Mouse (Mus musculus) heart, adult 2 months (tissue): ENCODE results near the gene Epha1. TPM values are rescaled to one million over a fixed set of nuclear protein-coding genes. Genes with fewer than 3 reads are reported as not detected.

Experiments used
- DNase-seq, 2 experiments: peaks; one replicate each; pipeline ENCODE4 v3.0.0; 2021
- H3K27ac ChIP-seq: fragments of 200-600 bp; 2 replicates; pipeline ENCODE4 v1.8.1; 2022
- H3K27me3 ChIP-seq: fragments of 200-500 bp; 2 replicates; pipeline ENCODE4 v1.6.1; 2012; ENCODE audit warnings: mild to moderate bottlenecking, low read length, inconsistent platforms, mixed read lengths; ENCODE audit not compliant: control insufficient read depth, insufficient read depth
- H3K36me3 ChIP-seq: fragments of 200-500 bp; 2 replicates; pipeline ENCODE4 v1.6.1; 2012; ENCODE audit warnings: low read length, inconsistent platforms; ENCODE audit not compliant: control insufficient read depth, insufficient read depth
- H3K4me1 ChIP-seq: fragments of 200-500 bp; 2 replicates; pipeline ENCODE4 v1.6.1; 2011; ENCODE audit warnings: low read length; ENCODE audit not compliant: control insufficient read depth, insufficient read depth
- H3K4me3 ChIP-seq: fragments of 200-600 bp; 2 replicates; pipeline ENCODE4 v1.8.1; 2022
- H3K79me2 ChIP-seq: fragments of 200-500 bp; replicated peaks from 2 replicates; pipeline ENCODE4 v1.6.1; 2012; ENCODE audit warnings: mild to moderate bottlenecking, inconsistent platforms, low read length, moderate library complexity, mixed read lengths; ENCODE audit not compliant: control insufficient read depth, insufficient read depth
- H3K9ac ChIP-seq: fragments of 200-500 bp; 2 replicates; pipeline ENCODE4 v1.6.1; 2012; ENCODE audit warnings: low read depth, mild to moderate bottlenecking, control low read depth, inconsistent platforms, low read length, mixed read lengths
- CTCF ChIP-seq: fragments of 200-600 bp; IDR thresholded peaks from 2 replicates; pipeline ENCODE4 v1.8.1; 2022; ENCODE audit warnings: antibody characterized with exemption, mild to moderate bottlenecking, moderate library complexity
- EP300 ChIP-seq: fragments of 200-500 bp; IDR thresholded peaks from 2 replicates; pipeline ENCODE4 v1.6.1; 2011; ENCODE audit warnings: low read depth, low read length, control low read depth; ENCODE audit not compliant: insufficient read depth
- POLR2A ChIP-seq: fragments of 200-500 bp; IDR thresholded peaks from 2 replicates; pipeline ENCODE4 v1.6.1; 2011; ENCODE audit warnings: mild to moderate bottlenecking, low read depth, low read length, control low read depth; ENCODE audit not compliant: insufficient read depth
- WGBS: fragments of 180-500 bp; shearing (Covaris S2); methylation state at CpG from one replicate; pipeline ENCODE4 v1.1.7; 2018; 5-methylcytosine and 5-hydroxymethylcytosine counted together
- intact Hi-C: fragments of 180-260 bp; cut with DNase I; formaldehyde crosslinking; loops from one replicate; pipeline ENCODE4 v1.15.1; 2025
- polyA plus RNA-seq: library from polyadenylated mRNA; depleted of rRNA; stranded (reverse); fragments of >200 nt; gene quantifications from 2 replicates; pipeline ENCODE4 v1.2.3, GENCODE M21; 2012; rRNA removed
- total RNA-seq, 2 experiments: library from RNA; stranded (reverse); gene quantifications; 2 replicates each; pipeline ENCODE4 v1.2.3; 2021

Epha1 gene
- total and polyA plus RNA-seq, 3 experiments, result 0.14 to 0.94 (median 0.16) TPM

DNA sequence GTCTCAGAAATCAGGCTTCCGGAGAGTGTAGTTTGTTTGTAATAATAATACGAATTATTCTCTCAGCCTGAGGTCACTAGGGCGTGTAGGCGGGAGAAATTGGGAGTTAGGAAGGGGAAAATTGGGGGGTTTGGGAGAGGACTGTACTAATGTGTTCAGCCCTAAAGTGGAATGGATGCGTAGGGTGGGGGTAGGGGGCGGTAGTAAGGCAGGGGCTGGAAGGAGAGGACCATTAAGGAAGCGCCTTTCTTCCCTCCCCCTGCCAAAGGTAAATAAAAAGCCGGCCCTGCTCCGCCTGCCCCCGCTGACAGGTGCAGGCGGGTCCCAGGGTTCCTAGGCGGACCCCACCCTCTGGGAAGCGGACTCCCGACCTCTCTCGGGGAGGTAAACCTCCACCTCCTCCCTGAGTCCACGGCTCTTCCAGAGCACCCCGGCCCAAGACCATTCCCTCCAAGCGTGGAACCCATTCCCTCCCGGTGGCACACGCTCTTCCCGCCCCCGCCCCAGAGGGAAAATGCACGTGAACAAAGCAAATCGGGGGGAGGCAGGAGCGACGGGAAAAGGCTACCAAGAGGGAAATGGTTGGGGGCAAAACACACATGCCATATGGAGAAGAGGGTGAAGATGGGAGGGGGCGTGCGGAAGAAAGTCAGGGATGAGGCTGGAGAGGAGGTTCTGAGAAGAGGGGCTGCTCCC is 49.5 kb downstream of the Epha1 start:
- H3K27me3 ChIP-seq, result peaks cover 10% of the 10 kb centered on the region
- no peak overlapping the region for H3K27ac ChIP-seq
- H3K79me2 ChIP-seq, result no peaks in the 10 kb centered on the region
- H3K9ac ChIP-seq, result no peak overlapping the region
- 6% methylated on average over 28 of the region's 28 CpGs for WGBS
- intact Hi-C loops, result loop anchor here (2.0 to 10.0 kb wide), 2 partner anchors 97 to 559 kb away; no protein-coding TSS in a partner anchor
- TF ChIP-seq EP300, result no peak
- no peak for TF ChIP-seq POLR2A
- TF ChIP-seq CTCF, result no peak
- peaks cover 2% of the 10 kb centered on the region for H3K4me1 ChIP-seq
- no peaks in the 10 kb centered on the region for H3K36me3 ChIP-seq
- DNase-seq, result no peak
- H3K4me3 ChIP-seq, result peak overlapping the region; percentile 50

DNA sequence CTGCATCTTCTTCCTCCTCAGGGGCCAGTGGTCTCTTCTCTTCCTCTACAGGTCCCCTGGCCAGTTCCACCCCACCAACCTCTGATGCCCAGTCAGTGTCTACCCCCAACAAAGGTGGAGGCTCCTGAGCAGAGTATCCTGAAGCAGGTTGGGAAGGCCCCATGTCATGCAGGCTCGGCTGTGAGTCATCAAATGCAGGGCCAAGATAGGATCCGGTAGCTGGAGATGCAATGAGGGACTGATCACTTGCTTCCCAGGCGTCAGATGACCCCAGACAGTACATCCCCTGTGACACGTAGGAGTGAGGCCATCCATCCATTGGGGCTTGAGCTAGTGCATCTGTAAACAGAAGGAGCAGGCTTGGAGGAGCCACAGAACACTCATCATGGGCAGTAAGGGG is 54.8 kb downstream of the Epha1 start:
- Histone ChIP-seq H3K27me3 (no peaks in the 10 kb centered on the region), H3K27ac (no peak overlapping the region), H3K9ac (no peak overlapping the region), H3K36me3 (no peaks in the 10 kb centered on the region), H3K4me3 (no peak overlapping the region), H3K4me1 (no peaks in the 10 kb centered on the region), H3K79me2 (no peaks in the 10 kb centered on the region)
- no peak for DNase-seq
- intact Hi-C loops, result loop anchor here (10.0 kb wide), 1 partner anchor 267 kb away; no protein-coding TSS in a partner anchor
- no peak for TF ChIP-seq CTCF
- WGBS, result 67% methylated on average over 4 of the region's 4 CpGs

DNA sequence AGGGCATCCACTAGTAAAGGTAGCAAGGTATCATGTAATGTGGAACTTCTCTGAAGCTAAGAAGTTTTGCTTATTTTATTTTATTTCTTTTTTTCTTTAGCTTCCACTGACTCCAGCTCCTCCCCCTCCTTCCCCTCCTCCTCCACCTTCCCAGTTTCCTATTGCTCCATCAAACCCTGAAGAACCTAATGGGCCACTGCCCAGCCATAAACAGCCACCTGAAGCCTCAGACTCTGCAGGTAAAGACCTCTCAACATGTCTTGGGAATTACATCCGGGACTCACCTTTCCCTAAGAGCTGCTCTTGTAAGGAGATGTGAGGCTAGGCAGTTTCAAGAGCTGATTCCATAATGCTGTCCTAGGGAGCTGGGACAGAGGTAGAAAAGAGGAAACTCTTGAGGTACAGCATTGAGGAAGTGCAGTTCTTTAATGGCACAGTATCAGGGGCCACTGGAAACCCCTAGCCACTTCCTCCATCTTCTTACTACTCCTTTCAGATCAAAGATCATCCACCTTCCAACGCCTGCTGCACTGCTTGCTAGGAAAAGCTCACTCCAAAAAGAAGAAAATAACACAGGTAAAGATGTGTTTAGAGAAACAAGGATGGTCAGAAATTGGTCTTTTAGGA is 62.5 kb downstream of the Epha1 start:
- Histone ChIP-seq H3K27ac (no peak overlapping the region), H3K27me3 (no peaks in the 10 kb centered on the region), H3K4me1 (no peaks in the 10 kb centered on the region), H3K9ac (no peak overlapping the region), H3K4me3 (no peak overlapping the region), H3K79me2 (no peaks in the 10 kb centered on the region), H3K36me3 (no peaks in the 10 kb centered on the region)
- 84% methylated on average over 2 of the region's 2 CpGs for WGBS
- DNase-seq, result no peak
- intact Hi-C loops, result loop anchor here (10.0 kb wide), 1 partner anchor 274 kb away; no protein-coding TSS in a partner anchor
- TF ChIP-seq POLR2A, result no peak
- no peak for TF ChIP-seq CTCF
- TF ChIP-seq EP300, result no peak

DNA sequence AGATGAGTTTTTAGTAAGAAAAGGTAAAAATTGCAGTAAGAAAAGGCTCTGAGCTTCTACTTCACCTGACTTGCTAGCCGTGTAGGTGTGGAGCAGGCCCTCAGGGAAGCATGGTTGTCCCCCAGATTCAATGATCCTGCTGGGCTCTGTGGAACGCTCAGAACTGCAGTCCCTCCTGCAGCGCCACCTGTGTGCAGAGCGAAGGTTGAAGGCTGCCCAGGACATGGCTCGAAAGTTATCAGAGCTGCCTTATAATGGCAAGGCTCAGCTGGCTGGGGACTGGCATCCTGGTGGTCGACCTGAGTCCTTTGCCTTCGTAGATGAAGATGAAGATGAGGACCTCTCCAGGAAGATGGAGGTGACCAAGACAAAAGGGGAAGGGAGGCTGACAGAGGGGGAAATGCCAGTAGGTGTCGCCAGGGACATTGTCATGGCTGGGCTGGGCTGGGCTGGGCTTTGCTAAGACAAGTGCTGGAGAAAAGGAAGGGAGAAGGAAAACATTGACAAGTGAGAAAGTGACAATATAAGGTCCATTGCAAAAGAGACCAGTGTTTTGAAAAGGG is 63.2 kb downstream of the Epha1 start:
- DNase-seq, result no peak
- Histone ChIP-seq H3K4me3 (no peak overlapping the region), H3K27me3 (no peaks in the 10 kb centered on the region), H3K4me1 (no peaks in the 10 kb centered on the region), H3K79me2 (no peaks in the 10 kb centered on the region), H3K36me3 (no peaks in the 10 kb centered on the region), H3K9ac (no peak overlapping the region), H3K27ac (no peak overlapping the region)
- TF ChIP-seq CTCF, result peak; percentile 38
- no peak for TF ChIP-seq POLR2A
- intact Hi-C loops, result loop anchor here (10.0 kb wide), 1 partner anchor 275 kb away; no protein-coding TSS in a partner anchor
- WGBS, result 55% methylated on average over 8 of the region's 8 CpGs

Other genes starting within 250 kb of the Epha1 start
- gene Tas2r139, start 232.3 kb downstream of the Epha1 start, total RNA-seq, result not detected
- gene Tas2r139, start 232.3 kb downstream of the Epha1 start, polyA plus RNA-seq, result not detected in 2 replicates
- not detected for gene Tas2r144, start 157.9 kb downstream of the Epha1 start, total RNA-seq
- not detected in 2 replicates for gene Tas2r144, start 157.9 kb downstream of the Epha1 start, polyA plus RNA-seq
- 100 to 1,000 TPM; 139 to 167 TPM for gene Gstk1, start 127.3 kb downstream of the Epha1 start, total RNA-seq
- gene Gstk1, start 127.3 kb downstream of the Epha1 start, polyA plus RNA-seq, result 87.1 and 118 TPM in 2 replicates
- under 1 TPM in 1 of 2 experiments, not detected in 1; 0.21 TPM for gene Tmem139, start 111.3 kb downstream of the Epha1 start, total RNA-seq
- gene Tmem139, start 111.3 kb downstream of the Epha1 start, polyA plus RNA-seq, result 0.15 and 0.33 TPM in 2 replicates
- gene Casp2, start 108.3 kb downstream of the Epha1 start, total RNA-seq, result 10 to 100 TPM in 1 of 2 experiments, 1 to 10 TPM in 1; 7.5 to 12.2 TPM
- gene Casp2, start 108.3 kb downstream of the Epha1 start, polyA plus RNA-seq, result 12.1 and 18.6 TPM in 2 replicates
- gene Clcn1, start 86.6 kb downstream of the Epha1 start, total RNA-seq, result 1 to 10 TPM; 4.3 to 4.9 TPM
- gene Clcn1, start 86.6 kb downstream of the Epha1 start, polyA plus RNA-seq, result 12.1 and 20.9 TPM in 2 replicates
- gene Fam131b, start 48.6 kb downstream of the Epha1 start, total RNA-seq, result under 1 TPM; 0.60 to 0.61 TPM
- 0.82 and 0.88 TPM in 2 replicates for gene Fam131b, start 48.6 kb downstream of the Epha1 start, polyA plus RNA-seq
- 10 to 100 TPM; 45.8 to 60.2 TPM for gene Zyx, start 23.6 kb downstream of the Epha1 start, total RNA-seq
- gene Zyx, start 23.6 kb downstream of the Epha1 start, polyA plus RNA-seq, result 77.7 and 110 TPM in 2 replicates
- not detected for gene Tas2r143, start 27.0 kb upstream of the Epha1 start, total RNA-seq
- gene Tas2r143, start 27.0 kb upstream of the Epha1 start, polyA plus RNA-seq, result 0.20 and 0.29 TPM in 2 replicates
- gene Tas2r135, start 32.2 kb upstream of the Epha1 start, total RNA-seq, result under 1 TPM in 1 of 2 experiments, not detected in 1; 0.27 TPM
- not detected in 2 replicates for gene Tas2r135, start 32.2 kb upstream of the Epha1 start, polyA plus RNA-seq
- gene Tas2r126, start 61.3 kb upstream of the Epha1 start, total RNA-seq, result not detected
- not detected in 2 replicates for gene Tas2r126, start 61.3 kb upstream of the Epha1 start, polyA plus RNA-seq
- not detected for gene Olfr458, start 91.9 kb upstream of the Epha1 start, total RNA-seq
- not detected in 2 replicates for gene Olfr458, start 91.9 kb upstream of the Epha1 start, polyA plus RNA-seq
- gene Olfr457, start 103.1 kb upstream of the Epha1 start, total RNA-seq, result not detected
- gene Olfr457, start 103.1 kb upstream of the Epha1 start, polyA plus RNA-seq, result not detected in 2 replicates
- not detected for gene Olfr456, start 113.9 kb upstream of the Epha1 start, total RNA-seq
- not detected in 2 replicates for gene Olfr456, start 113.9 kb upstream of the Epha1 start, polyA plus RNA-seq
- gene Olfr455, start 174.3 kb upstream of the Epha1 start, total RNA-seq, result not detected
- not detected in 2 replicates for gene Olfr455, start 174.3 kb upstream of the Epha1 start, polyA plus RNA-seq
- not detected for gene Tcaf3, start 224.4 kb upstream of the Epha1 start, total RNA-seq
- not detected in 2 replicates for gene Tcaf3, start 224.4 kb upstream of the Epha1 start, polyA plus RNA-seq